In genomic region chr4:124659251-124660217, GRCm38 (mm10) we compare ENCODE assay signal across 8 mouse cellular contexts. TPM values are rescaled to one million over a fixed set of nuclear protein-coding genes. Genes with fewer than 3 reads are reported as not detected.
DNase-seq lines count a peak whose midpoint lies in the region; ATAC-seq lines count a peak whose summit lies in the region.

No protein-coding gene starts in this region.

- no peak overlapping the region for H3K9ac ChIP-seq in lung, embryonic 16.5 days (ENCODE audit: low read length)
- peak overlapping the region; percentile 65 for H3K9ac ChIP-seq in forebrain, embryonic 14.5 days (ENCODE audit: low read length)
- no peak overlapping the region for H3K9ac ChIP-seq in limb, embryonic 12.5 days (replicated peaks)
- H3K9ac ChIP-seq in stomach, embryonic 16.5 days (ENCODE audit: low read length) = no peak overlapping the region

- peaks cover 94% of the 10 kb centered on the region for H3K27me3 ChIP-seq in lung, embryonic 16.5 days (ENCODE audit: control insufficient read depth, insufficient read depth, low read depth, low read length)
- H3K27me3 ChIP-seq in forebrain, embryonic 14.5 days (replicated peaks; ENCODE audit: control insufficient read depth, insufficient read depth, low read length) = peaks cover 44% of the 10 kb centered on the region
- peaks cover 94% of the 10 kb centered on the region for H3K27me3 ChIP-seq in limb, embryonic 12.5 days
- H3K27me3 ChIP-seq in stomach, embryonic 16.5 days (ENCODE audit: control insufficient read depth, insufficient read depth, low read length) = peaks cover 88% of the 10 kb centered on the region

- H3K4me1 ChIP-seq in lung, embryonic 16.5 days (replicated peaks; ENCODE audit: control insufficient read depth, insufficient read depth, low read length) = peaks cover 21% of the 10 kb centered on the region
- H3K4me1 ChIP-seq in forebrain, embryonic 14.5 days (ENCODE audit: control insufficient read depth, insufficient read depth, low read length) = peaks cover 9% of the 10 kb centered on the region
- H3K4me1 ChIP-seq in limb, embryonic 12.5 days (replicated peaks) = peaks cover 37% of the 10 kb centered on the region
- peaks cover 21% of the 10 kb centered on the region for H3K4me1 ChIP-seq in stomach, embryonic 16.5 days (ENCODE audit: control insufficient read depth, insufficient read depth, low read length)

- peak overlapping the region; percentile 22 for H3K4me3 ChIP-seq in lung, embryonic 16.5 days (ENCODE audit: low read length)
- peak overlapping the region; percentile 52 for H3K4me3 ChIP-seq in forebrain, embryonic 14.5 days (ENCODE audit: low read depth, low read length)
- H3K4me3 ChIP-seq in limb, embryonic 12.5 days (replicated peaks) = peak overlapping the region; percentile 62
- peak overlapping the region; percentile 21 for H3K4me3 ChIP-seq in stomach, embryonic 16.5 days (replicated peaks; ENCODE audit: low read length)

- no peak for DNase-seq in lung, postnatal 10 days
- no peak for DNase-seq in forebrain, embryonic 14.5 days (ENCODE audit: low spot score)
- DNase-seq in layer of hippocampus, adult 9-11 months = no peak
- no peak for DNase-seq in MN1 (ENCODE audit: low spot score)

- no peak for ATAC-seq in lung, embryonic 16.5 days (ENCODE audit: low read depth)
- ATAC-seq in forebrain, embryonic 14.5 days = no peak
- no peak for ATAC-seq in limb, embryonic 12.5 days (ENCODE audit: insufficient number of reproducible peaks, insufficient read depth, low FRiP score, low TSS enrichment, low read depth)
- no peak for ATAC-seq in stomach, embryonic 16.5 days (ENCODE audit: insufficient read depth, low FRiP score)
- ATAC-seq in inflammation-experienced regulatory T-cells, adult 6 months = no peak

- H3K27ac ChIP-seq in lung, embryonic 16.5 days (ENCODE audit: low read length) = no peak overlapping the region
- H3K27ac ChIP-seq in forebrain, embryonic 14.5 days (ENCODE audit: low read depth, low read length) = no peak overlapping the region
- no peak overlapping the region for H3K27ac ChIP-seq in limb, embryonic 12.5 days
- H3K27ac ChIP-seq in stomach, embryonic 16.5 days (ENCODE audit: low read length) = no peak overlapping the region

- H3K36me3 ChIP-seq in lung, embryonic 16.5 days (ENCODE audit: control insufficient read depth, insufficient read depth, low read length) = no peaks in the 10 kb centered on the region
- H3K36me3 ChIP-seq in forebrain, embryonic 14.5 days (ENCODE audit: control insufficient read depth, insufficient read depth, low read length) = no peaks in the 10 kb centered on the region
- H3K36me3 ChIP-seq in limb, embryonic 12.5 days = no peaks in the 10 kb centered on the region
- H3K36me3 ChIP-seq in stomach, embryonic 16.5 days (ENCODE audit: control insufficient read depth, insufficient read depth, low read length) = no peaks in the 10 kb centered on the region

- H3K4me2 ChIP-seq in lung, embryonic 16.5 days (ENCODE audit: low read depth, low read length) = peak overlapping the region; percentile 36
- H3K4me2 ChIP-seq in forebrain, embryonic 14.5 days (ENCODE audit: low read length) = peak overlapping the region; percentile 93
- peak overlapping the region; percentile 96 for H3K4me2 ChIP-seq in limb, embryonic 12.5 days
- peak overlapping the region; percentile 9; the same call in 1 of the 2 replicates for H3K4me2 ChIP-seq in stomach, embryonic 16.5 days (ENCODE audit: low read depth, low read length)

- WGBS in lung, embryonic 16.5 days = 2% methylated on average over 68 of the region's 68 CpGs
- under 1% methylated on average over 68 of the region's 68 CpGs for WGBS in forebrain, embryonic 14.5 days
- WGBS in limb, embryonic 12.5 days = 1% methylated on average over 68 of the region's 68 CpGs
- 2% methylated on average over 68 of the region's 68 CpGs for whole genome bisulfite sequencing in stomach, embryonic 16.5 days

- H3K9me3 ChIP-seq in lung, embryonic 16.5 days (ENCODE audit: control insufficient read depth, low read length) = no peaks in the 10 kb centered on the region
- H3K9me3 ChIP-seq in forebrain, embryonic 14.5 days (replicated peaks; ENCODE audit: control insufficient read depth, low read length) = no peaks in the 10 kb centered on the region
- no peaks in the 10 kb centered on the region for H3K9me3 ChIP-seq in limb, embryonic 12.5 days
- H3K9me3 ChIP-seq in stomach, embryonic 16.5 days (replicated peaks; ENCODE audit: control insufficient read depth, low read length) = no peaks in the 10 kb centered on the region

RNA-seq across cellular contexts. Expression of gene Pou3f1, which starts 2.9 kb away (rescaled TPM):
- 0.06 and 0.13 TPM in 2 replicates for polyA plus RNA-seq in lung, embryonic 16.5 days (2015; fragmentation: Nextera tagmentation; extraction: Ambion mirVana)
- polyA plus RNA-seq in forebrain, embryonic 14.5 days (2014; fragmentation: Nextera tagmentation; extraction: Ambion mirVana) = 14.8 and 15.3 TPM in 2 replicates
- polyA plus RNA-seq in limb, embryonic 12.5 days (2016; fragmentation: Nextera tagmentation; extraction: Ambion mirVana) = 1.0 and 1.2 TPM in 2 replicates
- 0.13 and 0.14 TPM in 2 replicates for polyA plus RNA-seq in stomach, embryonic 16.5 days (2015; fragmentation: Nextera tagmentation; extraction: Ambion mirVana)
- polyA plus RNA-seq in inflammation-experienced regulatory T-cells, adult 6 months (2017; shearing (Covaris generic)) = not detected

RNA-seq across cellular contexts. Expression of gene Utp11, which starts 33.9 kb away (rescaled TPM):
- polyA plus RNA-seq in lung, embryonic 16.5 days (2015; fragmentation: Nextera tagmentation; extraction: Ambion mirVana) = 52.9 and 59.5 TPM in 2 replicates
- 34.5 and 42.0 TPM in 2 replicates for polyA plus RNA-seq in forebrain, embryonic 14.5 days (2014; fragmentation: Nextera tagmentation; extraction: Ambion mirVana)
- polyA plus RNA-seq in limb, embryonic 12.5 days (2016; fragmentation: Nextera tagmentation; extraction: Ambion mirVana) = 82.6 and 86.4 TPM in 2 replicates
- 85.7 and 88.8 TPM in 2 replicates for polyA plus RNA-seq in stomach, embryonic 16.5 days (2015; fragmentation: Nextera tagmentation; extraction: Ambion mirVana)
- polyA plus RNA-seq in inflammation-experienced regulatory T-cells, adult 6 months (2017; shearing (Covaris generic)) = 10 to 100 TPM; 84.4 to 92.4 (median 85.0) TPM

RNA-seq across cellular contexts. Expression of gene Fhl3, which starts 41.0 kb away (rescaled TPM):
- polyA plus RNA-seq in lung, embryonic 16.5 days (2015; fragmentation: Nextera tagmentation; extraction: Ambion mirVana) = 6.6 and 8.0 TPM in 2 replicates
- 1.4 TPM in 2 replicates for polyA plus RNA-seq in forebrain, embryonic 14.5 days (2014; fragmentation: Nextera tagmentation; extraction: Ambion mirVana)
- polyA plus RNA-seq in limb, embryonic 12.5 days (2016; fragmentation: Nextera tagmentation; extraction: Ambion mirVana) = 7.3 and 10.9 TPM in 2 replicates
- 10.1 and 10.8 TPM in 2 replicates for polyA plus RNA-seq in stomach, embryonic 16.5 days (2015; fragmentation: Nextera tagmentation; extraction: Ambion mirVana)
- 10 to 100 TPM in 2 of 3 experiments, 1 to 10 TPM in 1; 8.2 to 15.6 (median 13.5) TPM for polyA plus RNA-seq in inflammation-experienced regulatory T-cells, adult 6 months (2017; shearing (Covaris generic))

RNA-seq across cellular contexts. Expression of gene 3100002H09Rik, which starts 48.9 kb away (rescaled TPM):
- not detected in 2 replicates for polyA plus RNA-seq in lung, embryonic 16.5 days (2015; fragmentation: Nextera tagmentation; extraction: Ambion mirVana)
- not detected in 2 replicates for polyA plus RNA-seq in forebrain, embryonic 14.5 days (2014; fragmentation: Nextera tagmentation; extraction: Ambion mirVana)
- not detected in 2 replicates for polyA plus RNA-seq in limb, embryonic 12.5 days (2016; fragmentation: Nextera tagmentation; extraction: Ambion mirVana)
- polyA plus RNA-seq in stomach, embryonic 16.5 days (2015; fragmentation: Nextera tagmentation; extraction: Ambion mirVana) = not detected in 2 replicates
- not detected for polyA plus RNA-seq in inflammation-experienced regulatory T-cells, adult 6 months (2017; shearing (Covaris generic))

RNA-seq across cellular contexts. Expression of gene Sf3a3, which starts 55.0 kb away (rescaled TPM):
- 122 and 134 TPM in 2 replicates for polyA plus RNA-seq in lung, embryonic 16.5 days (2015; fragmentation: Nextera tagmentation; extraction: Ambion mirVana)
- 118 TPM in 2 replicates for polyA plus RNA-seq in forebrain, embryonic 14.5 days (2014; fragmentation: Nextera tagmentation; extraction: Ambion mirVana)
- 221 and 223 TPM in 2 replicates for polyA plus RNA-seq in limb, embryonic 12.5 days (2016; fragmentation: Nextera tagmentation; extraction: Ambion mirVana)
- 114 and 118 TPM in 2 replicates for polyA plus RNA-seq in stomach, embryonic 16.5 days (2015; fragmentation: Nextera tagmentation; extraction: Ambion mirVana)
- polyA plus RNA-seq in inflammation-experienced regulatory T-cells, adult 6 months (2017; shearing (Covaris generic)) = 100 to 1,000 TPM; 106 to 117 (median 115) TPM

Comparison
In these comparisons a context has a peak if more than half of its experiments do, and no peak if none do; other contexts are left out.
1. H3K4me2 ChIP-seq: peak in every context shown above with its lines; median percentile 96 in limb, embryonic 12.5 days; 93 in forebrain, embryonic 14.5 days; 36 in lung, embryonic 16.5 days; 9 in stomach, embryonic 16.5 days.